Mouse (Mus musculus): ENCODE measurements around the gene Bend4. TPM values are rescaled to one million over a fixed set of nuclear protein-coding genes. Genes with fewer than 3 reads are reported as not detected.

Bend4 gene
- polyA plus RNA-seq, 1 experiment, result 9.3 TPM

DNA sequence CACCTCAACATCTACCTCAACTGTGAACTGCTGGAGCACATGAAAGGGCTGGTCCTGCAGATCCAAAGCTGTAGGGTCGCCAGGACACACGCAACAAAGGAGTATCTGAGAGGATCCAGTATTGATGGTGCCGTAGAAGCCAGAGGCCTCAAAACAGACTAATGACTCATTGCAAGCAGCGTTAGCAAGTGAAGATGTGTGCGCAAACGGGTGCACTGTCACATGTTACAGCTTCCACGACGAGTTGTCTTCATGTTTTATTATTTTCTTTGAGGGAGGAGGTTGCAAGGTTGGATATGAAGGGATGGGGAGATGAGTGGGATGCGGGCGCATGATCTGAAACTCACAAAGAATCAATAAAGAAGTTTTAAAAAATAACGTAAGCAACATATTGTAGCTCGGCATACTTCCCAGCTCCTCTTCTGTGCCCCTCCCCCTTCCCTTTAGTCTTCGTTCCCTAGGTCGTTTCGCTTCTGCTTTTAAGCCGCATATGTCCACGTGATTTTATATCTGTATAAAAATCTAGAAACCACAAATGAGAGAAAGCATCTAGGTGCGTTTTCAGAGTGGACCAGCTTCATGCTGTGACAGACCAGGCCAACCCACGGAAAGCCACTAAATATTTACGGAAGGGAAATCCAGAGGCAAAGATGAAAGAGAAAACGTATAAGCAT, 22.0 kb upstream of the Bend4 start:
- Histone ChIP-seq H3K27ac (ENCODE audit: insufficient read depth, low read depth, low read length) (peak overlapping the region; percentile 76), H3K4me3 (ENCODE audit: insufficient read depth, low read length) (peak overlapping the region; percentile 64), H3K4me1 (ENCODE audit: control insufficient read depth, insufficient read depth, low read length) (peaks cover 36% of the 10 kb centered on the region)
- TF ChIP-seq CTCF (IDR thresholded peaks at IDR 0.05; ENCODE audit: low read depth, low read length) (no peak), POLR2A (IDR thresholded peaks at IDR 0.05; ENCODE audit: borderline replicate concordance, low read depth, low read length) (no peak)

GRCm38 (mm10) chr5:67446526-67446925, 18.4 kb upstream of the Bend4 start:
- Histone ChIP-seq H3K4me3 (ENCODE audit: insufficient read depth, low read length) (no peak overlapping the region), H3K27ac (ENCODE audit: insufficient read depth, low read depth, low read length) (no peak overlapping the region), H3K4me1 (ENCODE audit: control insufficient read depth, insufficient read depth, low read length) (peaks cover 25% of the 10 kb centered on the region)
- no peak for TF ChIP-seq POLR2A (IDR thresholded peaks at IDR 0.05; ENCODE audit: borderline replicate concordance, low read depth, low read length)
- TF ChIP-seq CTCF (IDR thresholded peaks at IDR 0.05; ENCODE audit: low read depth, low read length), result no peak

DNA sequence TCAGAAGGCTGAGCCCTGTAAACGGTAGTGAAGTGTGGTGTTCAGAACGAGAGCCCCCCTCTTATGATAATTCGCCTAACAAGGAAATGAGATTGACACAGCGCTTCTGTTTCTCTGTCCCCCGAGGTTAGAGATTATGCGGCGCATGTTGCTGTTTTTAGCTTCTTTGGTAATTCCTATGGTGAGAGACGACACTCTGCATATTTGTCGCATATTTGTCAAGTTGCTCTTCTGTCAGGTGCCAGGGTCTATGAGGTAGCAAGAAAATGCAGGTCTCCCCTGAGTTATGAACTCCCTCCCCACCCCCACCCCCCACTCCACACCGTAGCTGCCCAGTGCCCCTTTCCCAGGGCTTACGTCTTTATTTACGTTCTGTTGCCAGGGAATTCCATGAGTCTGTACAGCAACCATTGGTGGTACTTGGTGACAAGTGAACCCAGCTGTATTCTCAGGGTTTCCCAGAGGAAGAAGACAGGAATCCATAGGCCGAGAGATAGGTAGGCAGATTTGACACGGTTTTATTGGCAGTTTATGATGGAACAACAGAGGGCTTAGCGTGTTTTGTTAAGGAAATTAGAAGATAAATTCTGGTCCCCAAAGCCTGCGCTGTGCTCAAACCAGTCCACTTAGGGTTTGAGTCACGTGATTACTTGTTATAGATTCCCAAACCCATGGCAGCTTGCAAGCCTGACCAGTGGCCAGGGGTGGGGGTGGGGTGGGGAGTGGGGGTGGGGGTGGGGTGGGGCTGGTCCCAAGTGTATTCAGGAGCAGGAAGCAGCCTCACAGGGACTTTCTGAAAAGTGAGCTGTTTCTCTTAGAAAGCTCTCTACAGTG, 16.3 kb upstream of the Bend4 start:
- no peak overlapping the region for H3K4me3 ChIP-seq (ENCODE audit: insufficient read depth, low read length)
- no peak overlapping the region for H3K27ac ChIP-seq (ENCODE audit: insufficient read depth, low read depth, low read length)
- H3K4me1 ChIP-seq (ENCODE audit: control insufficient read depth, insufficient read depth, low read length), result peaks cover 13% of the 10 kb centered on the region
- no peak for TF ChIP-seq POLR2A (IDR thresholded peaks at IDR 0.05; ENCODE audit: borderline replicate concordance, low read depth, low read length)
- TF ChIP-seq CTCF (IDR thresholded peaks at IDR 0.05; ENCODE audit: low read depth, low read length), result no peak

GRCm38 (mm10) chr5:67442813-67443450, 14.8 kb upstream of the Bend4 start:
- H3K4me3 ChIP-seq (ENCODE audit: insufficient read depth, low read length), result no peak overlapping the region
- no peak for TF ChIP-seq POLR2A (IDR thresholded peaks at IDR 0.05; ENCODE audit: borderline replicate concordance, low read depth, low read length)
- no peak for TF ChIP-seq CTCF (IDR thresholded peaks at IDR 0.05; ENCODE audit: low read depth, low read length)
- peaks cover 13% of the 10 kb centered on the region for H3K4me1 ChIP-seq (ENCODE audit: control insufficient read depth, insufficient read depth, low read length)
- no peak overlapping the region for H3K27ac ChIP-seq (ENCODE audit: insufficient read depth, low read depth, low read length)

- peaks cover 12% of the 10 kb centered on the region for H3K4me1 ChIP-seq (ENCODE audit: control insufficient read depth, insufficient read depth, low read length)
- H3K27ac ChIP-seq (ENCODE audit: insufficient read depth, low read depth, low read length), result no peak overlapping the region
- no peak for TF ChIP-seq POLR2A (IDR thresholded peaks at IDR 0.05; ENCODE audit: borderline replicate concordance, low read depth, low read length)
- TF ChIP-seq CTCF (IDR thresholded peaks at IDR 0.05; ENCODE audit: low read depth, low read length), result no peak
- H3K4me3 ChIP-seq (ENCODE audit: insufficient read depth, low read length), result no peak overlapping the region
Observed at GRCm38 (mm10) chr5:67440563-67440962, 12.5 kb upstream of the Bend4 start.

- no peak overlapping the region for H3K27ac ChIP-seq (ENCODE audit: insufficient read depth, low read depth, low read length)
- H3K4me1 ChIP-seq (ENCODE audit: control insufficient read depth, insufficient read depth, low read length), result peaks cover 12% of the 10 kb centered on the region
- TF ChIP-seq POLR2A (IDR thresholded peaks at IDR 0.05; ENCODE audit: borderline replicate concordance, low read depth, low read length) (no peak), CTCF (IDR thresholded peaks at IDR 0.05; ENCODE audit: low read depth, low read length) (no peak)
- H3K4me3 ChIP-seq (ENCODE audit: insufficient read depth, low read length), result no peak overlapping the region
Observed at GRCm38 (mm10) chr5:67437403-67437802, 9.3 kb upstream of the Bend4 start.

GRCm38 (mm10) chr5:67426478-67427442, 1.4 kb downstream of the Bend4 start:
- TF ChIP-seq CTCF (IDR thresholded peaks at IDR 0.05; ENCODE audit: low read depth, low read length) (no peak), POLR2A (IDR thresholded peaks at IDR 0.05; ENCODE audit: borderline replicate concordance, low read depth, low read length) (no peak)
- Histone ChIP-seq H3K4me1 (ENCODE audit: control insufficient read depth, insufficient read depth, low read length) (peaks cover 15% of the 10 kb centered on the region), H3K4me3 (ENCODE audit: insufficient read depth, low read length) (peak overlapping the region; percentile 77), H3K27ac (ENCODE audit: insufficient read depth, low read depth, low read length) (peak overlapping the region; percentile 19)

- TF ChIP-seq POLR2A (IDR thresholded peaks at IDR 0.05; ENCODE audit: borderline replicate concordance, low read depth, low read length), result no peak
- no peak for TF ChIP-seq CTCF (IDR thresholded peaks at IDR 0.05; ENCODE audit: low read depth, low read length)
- Histone ChIP-seq H3K4me1 (ENCODE audit: control insufficient read depth, insufficient read depth, low read length) (peaks cover 15% of the 10 kb centered on the region), H3K4me3 (ENCODE audit: insufficient read depth, low read length) (peak overlapping the region; percentile 77), H3K27ac (ENCODE audit: insufficient read depth, low read depth, low read length) (no peak overlapping the region)
Observed at GRCm38 (mm10) chr5:67426011-67426410, 2.1 kb downstream of the Bend4 start.

DNA sequence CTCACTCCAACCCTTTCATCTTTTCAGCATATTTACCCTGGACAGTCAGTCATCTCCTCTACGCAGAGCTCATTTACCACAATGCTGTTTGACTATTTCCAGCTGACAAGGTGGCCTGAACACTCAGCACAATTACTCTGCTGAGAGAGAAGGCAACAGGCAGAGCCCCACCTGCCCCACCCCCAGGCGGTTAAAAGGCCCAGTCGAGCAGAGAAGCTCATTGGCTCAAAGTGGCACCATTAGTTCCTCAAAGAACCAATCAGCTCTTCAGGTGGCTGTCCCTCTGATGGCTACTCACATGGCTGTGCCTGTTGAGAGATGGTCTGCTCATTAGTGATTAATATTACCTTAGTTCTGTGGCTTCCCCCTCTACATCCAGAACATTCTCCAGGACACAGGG, 3.5 kb downstream of the Bend4 start:
- peaks cover 25% of the 10 kb centered on the region for H3K4me1 ChIP-seq (ENCODE audit: control insufficient read depth, insufficient read depth, low read length)
- TF ChIP-seq CTCF (IDR thresholded peaks at IDR 0.05; ENCODE audit: low read depth, low read length), result no peak
- TF ChIP-seq POLR2A (IDR thresholded peaks at IDR 0.05; ENCODE audit: borderline replicate concordance, low read depth, low read length), result no peak
- no peak overlapping the region for H3K27ac ChIP-seq (ENCODE audit: insufficient read depth, low read depth, low read length)
- H3K4me3 ChIP-seq (ENCODE audit: insufficient read depth, low read length), result no peak overlapping the region

Data from bone marrow macrophage, adult 2 months (primary cell).